ENCODE assay signal across 8 mouse cellular contexts in genomic region chr4:32288036-32288860, GRCm38 (mm10). TPM values are rescaled to one million over a fixed set of nuclear protein-coding genes. Genes with fewer than 3 reads are reported as not detected.
DNase-seq lines count a peak whose midpoint lies in the region; ATAC-seq lines count a peak whose summit lies in the region.

No protein-coding gene starts in this region.

- DNase-seq in urinary bladder, postnatal 25 days (ENCODE audit: low spot score), result peak; percentile 28
- DNase-seq in urinary bladder, postnatal 4 days (ENCODE audit: low spot score in 2 of 2), result no peak
- peak; percentile 69 to 70 for DNase-seq in heart, postnatal 10 days
- peak; percentile 26 to 47 for DNase-seq in urinary bladder, postnatal 36 days (ENCODE audit: low spot score in 2 of 2)
- DNase-seq in c-Kit-positive CD71-positive TER-119-positive erythroid progenitor cells, embryonic 14.5 days (ENCODE audit: low spot score), result no peak
- DNase-seq in retina, postnatal 1 day, result no peak

- H3K27ac ChIP-seq in embryonic facial prominence, embryonic 12.5 days, result 0 out of 2 replicates have a peak overlapping the region, but pooled peaks have one; percentile 3
- H3K27ac ChIP-seq in liver, embryonic 16.5 days (ENCODE audit: low read length), result peak overlapping the region; percentile 54

- intact Hi-C loops in heart, postnatal 10 days (cut with DNase I), result loop anchor here (5.0 kb wide), 1 partner anchor 36 kb away; no protein-coding TSS in a partner anchor

- no peak overlapping the region for H3K9ac ChIP-seq in embryonic facial prominence, embryonic 12.5 days
- no peak overlapping the region for H3K9ac ChIP-seq in liver, embryonic 16.5 days (ENCODE audit: low read depth, low read length)

- H3K9me3 ChIP-seq in embryonic facial prominence, embryonic 12.5 days, result no peaks in the 10 kb centered on the region
- no peaks in the 10 kb centered on the region for H3K9me3 ChIP-seq in liver, embryonic 16.5 days (replicated peaks; ENCODE audit: control insufficient read depth, low read length)

- no peak overlapping the region for H3K4me3 ChIP-seq in embryonic facial prominence, embryonic 12.5 days
- H3K4me3 ChIP-seq in liver, embryonic 16.5 days (ENCODE audit: low read depth, low read length), result no peak overlapping the region

- peaks cover 45% of the 10 kb centered on the region for H3K4me1 ChIP-seq in embryonic facial prominence, embryonic 12.5 days
- peaks cover 16% of the 10 kb centered on the region for H3K4me1 ChIP-seq in liver, embryonic 16.5 days (ENCODE audit: control insufficient read depth, low read depth, low read length)

- WGBS in embryonic facial prominence, embryonic 12.5 days, result 37% methylated on average over 11 of the region's 11 CpGs
- 23% methylated on average over 11 of the region's 11 CpGs for whole genome bisulfite sequencing in liver, embryonic 16.5 days (ENCODE audit: insufficient replicate concordance)

- H3K4me2 ChIP-seq in embryonic facial prominence, embryonic 12.5 days (replicated peaks), result no peak overlapping the region
- 0 out of 2 replicates have a peak overlapping the region, but pooled peaks have one; percentile 4 for H3K4me2 ChIP-seq in liver, embryonic 16.5 days (ENCODE audit: low read depth, low read length)

- no peaks in the 10 kb centered on the region for H3K36me3 ChIP-seq in embryonic facial prominence, embryonic 12.5 days
- no peaks in the 10 kb centered on the region for H3K36me3 ChIP-seq in liver, embryonic 16.5 days (ENCODE audit: control insufficient read depth, insufficient read depth)

- ATAC-seq in embryonic facial prominence, embryonic 12.5 days (ENCODE audit: insufficient number of reproducible peaks, insufficient read depth, low FRiP score, low TSS enrichment), result no peak
- ATAC-seq in liver, embryonic 16.5 days (ENCODE audit: low read depth), result peak; percentile 54

- no peaks in the 10 kb centered on the region for H3K27me3 ChIP-seq in embryonic facial prominence, embryonic 12.5 days
- H3K27me3 ChIP-seq in liver, embryonic 16.5 days (ENCODE audit: control insufficient read depth, insufficient read depth, low read depth, low read length), result no peaks in the 10 kb centered on the region

RNA-seq across cellular contexts. Expression of gene Bach2, which starts 49.6 kb away (rescaled TPM):
- 13.0 and 13.5 TPM in 2 replicates for polyA plus RNA-seq in embryonic facial prominence, embryonic 12.5 days (2016; fragmentation: Nextera tagmentation; extraction: Ambion mirVana)
- total RNA-seq in heart, postnatal 10 days (2021), result 10 to 100 TPM; 16.8 to 17.9 TPM
- 1.4 and 1.5 TPM in 2 replicates for polyA plus RNA-seq in liver, embryonic 16.5 days (2015; fragmentation: Nextera tagmentation; extraction: Ambion mirVana)

Comparison
In these comparisons a context has a peak if more than half of its experiments do, and no peak if none do; other contexts are left out.
1. DNase-seq: peak in urinary bladder, postnatal 25 days (single experiment), heart, postnatal 10 days (2 of 2) and urinary bladder, postnatal 36 days (2 of 2); none in urinary bladder, postnatal 4 days (0 of 2), c-Kit-positive CD71-positive TER-119-positive erythroid progenitor cells, embryonic 14.5 days (single experiment) and retina, postnatal 1 day (single experiment).